Mouse (Mus musculus) 3134 (cell line): ENCODE results near the gene Phf23.
"Not testable (repeated sequence)": the region's sequence is repeated elsewhere in the genome, so short reads cannot be mapped to it uniquely, and the experiment has no call there.

Experiments used
- DNase-seq: peaks from one replicate; pipeline ENCODE4 v3.0.0-alpha.2; 2011; ENCODE audit warnings: low spot score; ENCODE audit not compliant: insufficient read length; ENCODE audit errors: extremely low read depth

Phf23 gene

DNA sequence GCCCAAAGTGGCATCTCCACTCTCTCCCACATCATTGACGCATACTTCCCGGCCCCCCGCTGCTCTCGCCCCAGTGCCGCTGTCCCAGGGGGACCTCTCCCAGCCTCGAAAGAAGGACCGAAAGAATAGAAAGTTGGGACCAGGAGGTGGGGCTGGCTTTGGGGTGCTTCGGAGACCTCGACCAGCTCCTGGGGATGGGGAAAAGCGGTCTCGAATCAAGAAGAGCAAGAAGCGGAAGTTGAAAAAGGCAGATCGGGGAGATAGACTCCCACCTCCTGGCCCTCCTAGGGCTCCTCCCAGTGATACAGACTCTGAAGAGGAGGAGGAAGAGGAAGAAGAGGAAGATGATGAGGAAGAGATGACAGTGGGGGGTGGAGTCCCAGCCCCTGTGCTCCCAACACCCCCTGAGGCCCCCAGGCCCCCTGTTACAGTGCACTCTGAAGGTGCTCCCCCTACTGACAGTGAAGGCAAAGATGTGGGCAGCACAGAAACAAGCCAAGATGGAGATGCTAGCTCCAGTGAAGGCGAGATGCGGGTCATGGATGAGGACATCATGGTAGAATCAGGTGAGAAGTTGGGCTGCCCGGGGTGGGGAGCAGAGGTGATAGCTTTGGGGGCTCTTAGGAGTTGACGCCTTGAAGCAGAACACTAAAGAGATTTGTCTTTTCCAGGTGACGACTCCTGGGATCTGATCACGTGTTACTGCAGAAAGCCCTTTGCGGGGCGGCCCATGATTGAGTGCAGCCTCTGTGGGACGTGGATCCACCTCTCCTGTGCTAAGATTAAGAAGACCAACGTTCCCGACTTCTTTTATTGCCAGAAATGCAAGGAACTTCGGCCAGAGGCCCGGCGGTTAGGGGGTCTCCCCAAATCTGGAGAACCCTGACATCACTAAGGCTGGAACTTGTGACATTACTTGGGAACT, 3.3 kb downstream of the Phf23 start:
- no peak for DNase-seq

GRCm38 (mm10) chr11:69999666-70000065, 4.1 kb downstream of the Phf23 start:
- no peak for DNase-seq

DNA sequence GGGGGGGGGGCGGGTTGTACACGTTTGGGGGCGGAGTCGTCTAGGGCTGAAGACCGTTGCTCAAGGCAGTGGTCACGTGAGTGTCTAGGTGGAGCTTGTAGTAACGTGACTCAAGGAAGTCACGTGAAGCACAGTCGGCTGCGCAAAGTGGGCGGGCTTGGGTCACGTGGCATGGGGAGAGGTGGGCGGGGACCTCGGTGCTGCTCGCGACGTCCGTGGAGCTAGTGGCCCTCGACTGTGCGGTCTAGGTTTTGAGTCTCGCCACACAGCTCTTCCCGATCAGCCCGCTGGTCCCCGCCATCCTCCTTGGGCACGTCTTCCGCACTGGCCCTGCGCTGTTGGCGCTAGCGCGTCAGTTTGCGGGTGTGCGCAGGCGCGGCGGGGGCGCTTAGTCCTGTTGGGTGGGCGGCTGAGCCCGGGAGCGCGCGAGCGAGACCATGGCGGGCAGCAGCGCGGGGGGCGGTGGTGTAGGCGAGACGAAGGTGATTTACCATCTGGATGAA, 4.9 kb downstream of the Phf23 start, which contains the start of gene Dvl2:
Gene Dvl2, plus strand, starts transcription at position 200 of the 503 bp plus-strand sequence.
- peak; percentile 100 for DNase-seq

DNA sequence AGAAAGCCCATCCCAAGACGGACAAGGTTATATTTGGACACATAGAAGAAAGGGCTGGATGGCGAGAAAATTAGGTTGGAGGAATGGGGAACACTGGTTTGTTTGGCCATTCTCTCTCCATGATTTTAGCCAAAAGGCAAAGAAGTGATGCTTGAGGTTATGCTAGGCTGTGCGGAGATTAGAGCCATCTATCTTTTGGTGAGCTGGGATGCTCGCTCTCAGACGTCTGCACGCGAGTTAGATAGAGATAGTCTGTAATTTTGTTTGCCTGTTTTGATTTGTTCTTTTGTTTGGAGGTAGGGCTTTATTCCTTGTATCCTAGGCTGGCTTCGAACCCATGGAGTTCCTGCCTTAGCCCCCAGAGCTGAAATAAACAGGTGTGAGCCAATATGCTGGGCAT, 5.6 kb downstream of the Phf23 start:
- DNase-seq: no peak

- peak; percentile 52 for DNase-seq
Measured at GRCm38 (mm10) chr11:70001865-70002264, 6.3 kb downstream of the Phf23 start.

DNA sequence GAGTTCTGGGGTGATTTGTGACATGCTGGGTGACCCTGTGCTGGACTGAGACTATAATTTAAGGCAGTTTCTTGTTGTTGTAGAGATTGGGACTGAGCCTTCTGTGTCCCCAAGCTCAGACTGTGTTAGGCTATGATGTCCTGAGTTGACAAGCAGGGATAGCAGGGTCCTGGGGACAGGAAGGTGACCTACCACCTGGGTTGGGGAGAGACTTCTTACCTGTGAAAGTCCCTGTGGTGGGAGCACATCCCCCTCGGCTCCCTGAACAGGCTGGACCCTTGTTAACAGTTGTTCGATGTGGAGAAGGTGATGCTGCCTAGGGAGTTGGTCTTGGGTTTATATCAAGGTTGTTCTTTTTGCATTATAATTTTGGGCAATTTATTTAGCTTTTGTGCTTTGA, 6.9 kb downstream of the Phf23 start:
- DNase-seq: no peak

DNA sequence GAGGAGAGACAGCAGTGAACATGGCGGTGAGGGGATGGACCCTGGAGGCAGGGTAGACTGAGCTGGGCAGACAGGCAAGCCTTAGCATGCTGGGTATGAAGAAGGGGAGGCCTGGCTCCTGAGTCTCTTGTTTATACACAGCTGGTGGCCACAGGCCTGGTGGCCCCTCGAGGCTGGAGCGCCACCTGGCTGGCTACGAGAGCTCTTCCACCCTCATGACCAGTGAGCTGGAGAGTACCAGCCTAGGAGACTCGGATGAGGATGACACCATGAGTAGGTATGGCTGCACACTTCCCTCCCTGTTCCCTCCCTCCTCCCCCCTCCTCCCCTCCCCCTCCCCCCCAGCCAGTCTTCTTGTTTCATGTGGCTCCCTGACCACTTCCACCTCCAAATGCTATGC, 9.9 kb downstream of the Phf23 start:
- no peak for DNase-seq

DNA sequence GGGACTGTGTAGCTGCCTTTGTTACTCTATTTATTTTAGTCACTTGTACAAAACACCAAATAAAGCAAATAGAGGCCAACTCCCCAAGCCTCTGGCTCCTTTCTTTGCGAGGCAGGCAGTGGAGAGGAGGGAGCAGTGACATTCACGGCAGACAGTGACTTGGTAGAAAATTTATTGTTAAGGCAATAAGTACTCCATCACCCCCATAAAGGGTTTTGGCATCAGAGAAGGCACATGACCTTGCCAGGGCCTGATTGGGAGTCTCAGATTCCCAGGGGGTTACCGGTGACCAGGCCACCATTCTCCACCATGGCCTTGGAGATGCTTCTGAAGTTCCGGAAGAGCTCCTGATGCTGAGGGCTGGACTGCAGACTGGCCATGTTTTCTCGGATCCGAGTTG, 14.5 kb downstream of the Phf23 start:
- DNase-seq: no peak

DNA sequence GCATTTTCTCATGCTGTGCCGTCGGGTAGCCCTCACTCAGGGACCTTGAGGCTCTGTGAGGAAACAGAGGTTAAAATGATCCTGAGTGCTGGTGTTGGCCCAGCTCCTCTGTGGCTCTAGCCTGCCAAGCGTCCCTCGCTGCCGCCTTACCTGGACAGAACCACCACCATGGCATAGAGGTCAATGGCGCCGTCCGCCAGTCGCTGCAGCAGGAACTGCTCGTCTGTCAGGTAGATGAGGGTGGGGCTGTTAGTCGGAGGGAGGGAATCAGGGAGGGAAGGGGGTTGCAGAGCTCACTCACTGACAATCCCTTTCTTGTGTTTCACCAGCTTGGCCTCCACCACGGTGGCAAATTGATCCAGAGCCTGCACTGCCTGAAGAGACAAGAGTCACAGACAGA, 15.0 kb downstream of the Phf23 start:
- no peak for DNase-seq

DNA sequence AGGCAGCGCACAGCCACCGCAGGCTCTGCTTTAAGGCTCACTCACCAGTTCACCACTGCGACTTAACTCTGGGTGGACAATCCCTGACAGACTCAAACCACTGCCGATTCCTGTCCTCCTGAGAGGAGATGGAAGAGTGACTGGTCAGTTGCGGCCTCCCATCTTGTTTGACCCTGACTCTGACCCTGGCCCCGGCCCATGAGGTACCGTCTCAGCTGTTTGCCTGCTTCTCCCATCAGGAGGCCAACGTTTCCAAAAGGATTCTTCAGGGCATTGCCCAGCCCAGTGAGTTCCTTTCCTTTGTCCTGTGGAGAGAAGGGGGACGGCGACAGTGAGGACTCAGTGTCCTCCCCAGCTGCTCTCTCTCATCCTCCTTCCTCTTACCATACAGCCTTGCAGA, 15.4 kb downstream of the Phf23 start:
- no peak for DNase-seq

DNA sequence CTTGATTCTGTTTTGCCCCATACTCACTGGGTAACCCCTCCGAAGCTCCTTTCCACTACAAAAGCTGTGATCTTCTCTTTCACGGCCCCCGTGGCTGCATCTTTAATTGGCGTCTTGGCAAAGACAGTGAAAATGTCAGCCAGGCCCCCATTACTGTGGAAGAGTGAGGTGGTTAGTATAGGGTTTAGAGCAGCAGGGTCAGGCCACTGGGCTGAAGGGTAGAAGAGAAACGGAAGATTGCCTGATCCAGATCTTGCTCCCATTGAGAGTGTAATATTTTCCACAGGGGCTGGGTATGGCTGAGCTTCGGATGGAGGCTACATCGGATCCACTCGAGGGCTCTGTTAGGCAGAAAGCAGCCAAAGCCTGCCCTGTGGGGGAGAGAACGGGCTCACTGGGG, 17.4 kb downstream of the Phf23 start:
- DNase-seq: no peak

- DNase-seq: no peak
Measured at GRCm38 (mm10) chr11:70013408-70013807, 17.8 kb downstream of the Phf23 start.

- DNase-seq: no peak
Measured at GRCm38 (mm10) chr11:70014051-70014450, 18.5 kb downstream of the Phf23 start.

GRCm38 (mm10) chr11:70014880-70015558, 19.4 kb downstream of the Phf23 start, which contains the start of gene Acadvl:
Acadvl (minus strand) TSS chr11:70015411.
- DNase-seq: peak; percentile 85

DNA sequence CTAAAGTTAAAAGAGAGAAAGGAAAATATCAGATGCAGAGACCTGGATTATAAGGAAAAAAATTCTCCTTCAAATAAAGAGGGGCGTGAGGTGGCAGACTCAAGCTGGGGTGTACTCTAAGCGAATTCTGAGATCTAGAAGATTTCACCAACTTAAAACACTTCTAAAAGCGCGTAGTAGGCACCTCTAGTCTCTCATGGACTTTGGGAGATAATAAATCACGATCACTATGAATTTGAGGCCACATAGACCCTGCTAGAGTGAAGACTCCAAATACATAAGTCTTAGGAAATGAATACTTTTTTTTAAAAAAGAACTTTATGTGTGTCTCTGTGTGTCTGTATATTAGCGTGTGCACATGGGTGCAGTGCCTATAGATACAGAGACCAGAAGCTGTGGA, 20.1 kb downstream of the Phf23 start:
- no peak for DNase-seq

GRCm38 (mm10) chr11:70016177-70016576, 20.6 kb downstream of the Phf23 start:
- DNase-seq: not testable (repeated sequence)

- DNase-seq: no peak
Measured at GRCm38 (mm10) chr11:70016669-70017068, 21.1 kb downstream of the Phf23 start, which contains the start of gene Dlg4. Dlg4 (plus strand) TSS chr11:70016942.

GRCm38 (mm10) chr11:70017199-70017767, 21.7 kb downstream of the Phf23 start:
- no peak for DNase-seq

DNA sequence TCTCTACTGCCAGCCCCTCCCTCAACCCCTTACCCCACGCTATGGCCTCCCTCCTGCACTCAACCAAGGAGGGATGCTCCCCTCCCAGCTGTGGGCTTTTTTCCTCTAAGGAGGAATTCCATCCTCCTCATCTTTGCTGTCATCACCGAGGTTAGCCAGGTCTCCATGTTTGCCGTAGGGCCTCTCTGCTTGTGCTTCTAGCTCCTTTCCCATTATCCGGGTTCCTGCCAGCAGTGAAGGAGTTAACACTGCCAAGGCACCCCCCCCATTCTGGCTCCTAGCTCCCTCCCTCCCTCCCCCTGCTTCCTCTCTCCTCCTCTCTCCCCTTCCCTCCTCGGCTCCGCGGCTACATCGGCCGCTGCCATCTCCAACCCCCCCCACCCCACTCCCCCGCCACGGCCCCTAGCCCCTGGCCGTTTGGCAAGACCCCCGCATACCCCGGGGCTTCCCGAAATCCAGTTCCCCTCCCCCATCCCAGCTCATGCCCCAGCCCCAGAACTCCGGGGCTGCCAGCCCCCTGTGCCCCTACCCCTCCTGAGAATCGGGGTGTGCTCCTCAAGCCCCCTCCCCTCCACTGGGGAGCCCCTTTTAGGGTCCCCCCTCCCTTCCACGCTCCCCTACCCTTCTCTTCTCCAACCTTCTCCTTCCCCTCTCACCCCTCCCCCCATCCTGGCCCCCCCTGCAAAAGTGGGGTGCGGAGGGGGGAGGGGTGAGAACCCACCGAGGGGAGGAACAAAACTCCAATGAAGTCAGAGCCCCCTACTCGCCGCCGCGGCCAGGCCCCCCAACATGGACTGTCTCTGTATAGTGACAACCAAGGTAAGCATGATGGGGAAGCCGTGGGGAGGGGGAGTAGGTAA, 22.8 kb downstream of the Phf23 start:
- peak; percentile 46 for DNase-seq

DNA sequence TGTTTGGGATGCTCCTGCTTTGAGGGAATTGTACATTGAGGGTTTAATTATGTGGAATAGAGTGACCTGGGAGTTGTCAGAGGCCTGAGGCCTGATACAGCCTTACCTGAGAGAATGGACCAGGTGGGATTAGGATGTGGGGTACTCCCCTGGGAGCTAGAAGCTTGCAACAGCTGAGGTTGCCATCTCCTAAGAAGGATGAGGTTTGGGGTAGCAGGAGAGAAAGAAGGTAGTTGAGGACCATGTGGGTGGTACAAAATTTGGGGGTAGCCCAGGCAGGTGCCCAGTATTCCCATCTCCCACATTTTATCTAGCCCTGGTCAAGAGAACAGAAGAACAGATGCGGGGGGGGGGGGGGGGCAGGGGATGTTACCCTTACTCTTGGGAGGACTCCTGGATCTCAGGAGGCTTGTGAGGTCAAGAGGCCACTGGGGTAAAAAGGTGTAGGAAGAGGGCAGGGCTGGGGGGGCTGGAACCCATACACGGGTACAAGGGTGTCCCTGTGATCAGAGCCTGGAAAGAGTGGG, 24.0 kb downstream of the Phf23 start:
- no peak for DNase-seq
